Mouse (Mus musculus) ES-E14 (cell line): Measurements from ENCODE around the gene Rdh5. TPM values are rescaled to one million over a fixed set of nuclear protein-coding genes. Genes with fewer than 3 reads are reported as not detected.

ENCODE experiments used
- DNase-seq: peaks from one replicate; pipeline ENCODE4 v3.0.0-alpha.2; 2013; ENCODE audit warnings: low read depth, low spot score
- H3K27ac ChIP-seq: 2 replicates; pipeline ENCODE4 v1.5.1; 2012; ENCODE audit warnings: low read depth, mild to moderate bottlenecking, low read length, moderate library complexity, mixed read lengths; ENCODE audit not compliant: poor library complexity, insufficient read depth, severe bottlenecking
- H3K36me3 ChIP-seq: 2 replicates; pipeline ENCODE4 v1.6.1; 2012; ENCODE audit warnings: mild to moderate bottlenecking, low read length, moderate library complexity, mixed read lengths; ENCODE audit not compliant: control insufficient read depth, poor library complexity, insufficient read depth, severe bottlenecking
- H3K4me1 ChIP-seq, 2 experiments: fragments of 150-350 bp in 1 of 2; sonication (generic) in 1 of 2; 2 replicates each; pipeline ENCODE4 v1.6.1; 2012; ENCODE audit warnings: low read length in 2 of 2, mild to moderate bottlenecking in 1 of 2, mixed read lengths in 1 of 2; ENCODE audit not compliant: control insufficient read depth in 2 of 2, insufficient read depth in 2 of 2, poor library complexity in 1 of 2
- H3K4me3 ChIP-seq, 2 experiments: fragments of 150-350 bp in 1 of 2; sonication (generic) in 1 of 2; 2 replicates each; pipeline ENCODE4 v1.5.1; 2012; ENCODE audit warnings: low read length in 2 of 2, low read depth in 1 of 2, mild to moderate bottlenecking in 1 of 2, mixed read lengths in 1 of 2; ENCODE audit not compliant: insufficient read depth in 1 of 2, poor library complexity in 1 of 2, severe bottlenecking in 1 of 2
- H3K9ac ChIP-seq: 2 replicates; pipeline ENCODE4 v1.6.1; 2012; ENCODE audit warnings: low read depth, mild to moderate bottlenecking, low read length, mixed read lengths; ENCODE audit not compliant: poor library complexity, insufficient read depth, severe bottlenecking
- H3K9me3 ChIP-seq: fragments of 150-350 bp; sonication (generic); 2 replicates; pipeline ENCODE4 v1.6.1; 2012; ENCODE audit warnings: low read depth, mild to moderate bottlenecking, low read length; ENCODE audit not compliant: control insufficient read depth, insufficient read depth
- CHD2 ChIP-seq: IDR thresholded peaks from 2 replicates; pipeline ENCODE4 v1.6.1; 2014; ENCODE audit warnings: mild to moderate bottlenecking, low read depth, low read length, inconsistent platforms
- HCFC1 ChIP-seq: IDR thresholded peaks from 2 replicates; pipeline ENCODE4 v1.6.1; 2012; ENCODE audit warnings: low read length, inconsistent platforms, borderline replicate concordance; ENCODE audit not compliant: insufficient read depth
- MAFK ChIP-seq: IDR thresholded peaks from 2 replicates; pipeline ENCODE4 v1.6.1; 2014; ENCODE audit warnings: mild to moderate bottlenecking, low read depth, low read length, inconsistent platforms; ENCODE audit not compliant: insufficient read depth
- ZC3H11A ChIP-seq: IDR thresholded peaks from 2 replicates; pipeline ENCODE4 v1.6.1; 2012; ENCODE audit warnings: low read depth, mild to moderate bottlenecking, inconsistent platforms, low read length, borderline replicate concordance
- ZNF384 ChIP-seq: IDR thresholded peaks from 2 replicates; pipeline ENCODE4 v1.6.1; 2012; ENCODE audit warnings: low read depth, low read length, inconsistent platforms
- in situ Hi-C, 2 experiments: fragments of 600-800 bp; cut with MboI; formaldehyde crosslinking; loops; one replicate each; pipeline ENCODE4 v1.15.1; 2025; ENCODE audit warnings: low sequenced_read_pairs in 2 of 2, inconsistent platforms in 1 of 2; ENCODE audit not compliant: unreplicated experiment in 2 of 2
- total RNA-seq: library from RNA; depleted of rRNA; stranded (reverse); fragments of 300-350 nt; gene quantifications from 2 replicates; pipeline ENCODE4 v1.2.3, GENCODE M21; 2012; rRNA removed

The Rdh5 gene
- total RNA-seq, 1 experiment: 6.8 TPM

- Histone ChIP-seq H3K9ac (no peak overlapping the region), H3K9me3 (no peaks in the 10 kb centered on the region), H3K4me3 (no peak overlapping the region), H3K27ac (no peak overlapping the region), H3K36me3 (peaks cover 9% of the 10 kb centered on the region), H3K4me1 (no peaks in the 10 kb centered on the region)
- in situ Hi-C loops: no loop called here
- DNase-seq: no peak
- TF ChIP-seq ZNF384 (no peak), ZC3H11A (no peak), MAFK (no peak), HCFC1 (no peak), CHD2 (no peak)
Observed at GRCm38 (mm10) chr10:128878811-128879210, 43.9 kb downstream of the Rdh5 start.

- no peak for TF ChIP-seq ZNF384
- no peak for TF ChIP-seq MAFK
- TF ChIP-seq HCFC1: no peak
- no peak for TF ChIP-seq CHD2
- no peak for TF ChIP-seq ZC3H11A
- Histone ChIP-seq H3K9ac (no peak overlapping the region), H3K27ac (no peak overlapping the region), H3K36me3 (peaks cover 12% of the 10 kb centered on the region), H3K4me1 (no peaks in the 10 kb centered on the region), H3K9me3 (no peaks in the 10 kb centered on the region), H3K4me3 (no peak overlapping the region)
- no peak for DNase-seq
- in situ Hi-C loops: no loop called here
Observed at GRCm38 (mm10) chr10:128878291-128878690, 44.4 kb downstream of the Rdh5 start.

- TF ChIP-seq MAFK (no peak), HCFC1 (no peak)
- DNase-seq: no peak
- in situ Hi-C loops: no loop called here
- Histone ChIP-seq H3K27ac (no peak overlapping the region), H3K9me3 (no peaks in the 10 kb centered on the region), H3K4me3 (no peak overlapping the region), H3K36me3 (peaks cover 10% of the 10 kb centered on the region), H3K4me1 (no peaks in the 10 kb centered on the region), H3K9ac (no peak overlapping the region)
Observed at GRCm38 (mm10) chr10:128870341-128870740, 52.3 kb downstream of the Rdh5 start.

- Histone ChIP-seq H3K4me3 (no peak overlapping the region), H3K9me3 (no peaks in the 10 kb centered on the region), H3K36me3 (peaks cover 3% of the 10 kb centered on the region), H3K9ac (no peak overlapping the region), H3K27ac (no peak overlapping the region), H3K4me1 (no peaks in the 10 kb centered on the region)
- in situ Hi-C loops: no loop called here
- no peak for DNase-seq
- TF ChIP-seq MAFK: no peak
- TF ChIP-seq ZNF384: no peak
- TF ChIP-seq CHD2: no peak
- no peak for TF ChIP-seq ZC3H11A
- no peak for TF ChIP-seq HCFC1
Observed at GRCm38 (mm10) chr10:128866518-128866917, 56.2 kb downstream of the Rdh5 start.

- in situ Hi-C loops: no loop called here
Observed at GRCm38 (mm10) chr10:128866042-128866441, 56.6 kb downstream of the Rdh5 start.

More at GRCm38 (mm10) chr10:128866042-128866441, 56.6 kb downstream of the Rdh5 start:
- Histone ChIP-seq H3K4me1 (no peaks in the 10 kb centered on the region), H3K9me3 (no peaks in the 10 kb centered on the region), H3K36me3 (peaks cover 2% of the 10 kb centered on the region), H3K4me3 (no peak overlapping the region), H3K9ac (no peak overlapping the region), H3K27ac (no peak overlapping the region)
- no peak for DNase-seq
- TF ChIP-seq MAFK (no peak), ZC3H11A (no peak), CHD2 (no peak), ZNF384 (no peak), HCFC1 (no peak)

Other genes starting within 250 kb of the Rdh5 start
- 7.0 and 7.4 TPM in 2 replicates for gene Suox, start 248.8 kb downstream of the Rdh5 start, total RNA-seq
- gene Rab5b, start 226.6 kb downstream of the Rdh5 start, total RNA-seq: 23.2 and 32.8 TPM in 2 replicates
- gene Pmel, start 218.7 kb downstream of the Rdh5 start, total RNA-seq: 11.4 and 44.2 TPM in 2 replicates
- 40.7 and 43.5 TPM in 2 replicates for gene Cdk2, start 217.9 kb downstream of the Rdh5 start, total RNA-seq
- gene Dgka, start 178.0 kb downstream of the Rdh5 start, total RNA-seq: 11.9 and 19.3 TPM in 2 replicates
- gene Pym1, start 175.0 kb downstream of the Rdh5 start, total RNA-seq: 71.7 and 78.6 TPM in 2 replicates
- 0.37 and 0.94 TPM in 2 replicates for gene Mmp19, start 132.0 kb downstream of the Rdh5 start, total RNA-seq
- 51.9 and 53.0 TPM in 2 replicates for gene Dnajc14, start 118.8 kb downstream of the Rdh5 start, total RNA-seq
- gene Tmem198b, start 118.5 kb downstream of the Rdh5 start, total RNA-seq: 7.7 and 11.0 TPM in 2 replicates
- gene Sarnp, start 105.6 kb downstream of the Rdh5 start, total RNA-seq: 70.1 and 101 TPM in 2 replicates
- gene Ormdl2, start 101.2 kb downstream of the Rdh5 start, total RNA-seq: 145 and 155 TPM in 2 replicates
- gene Gdf11, start 31.2 kb downstream of the Rdh5 start, total RNA-seq: 3.1 and 4.6 TPM in 2 replicates
- gene Cd63, start 21.9 kb downstream of the Rdh5 start, total RNA-seq: 158 and 226 TPM in 2 replicates
- gene Bloc1s1, start 1.1 kb upstream of the Rdh5 start, total RNA-seq: 71.2 and 90.0 TPM in 2 replicates
- 10.1 and 17.6 TPM in 2 replicates for gene Itga7, start 10.9 kb upstream of the Rdh5 start, total RNA-seq
- 0.26 and 0.58 TPM in 2 replicates for gene Mettl7b, start 38.1 kb upstream of the Rdh5 start, total RNA-seq
- gene Olfr9, start 66.5 kb upstream of the Rdh5 start, total RNA-seq: not detected in 2 replicates
- not detected in 2 replicates for gene Olfr763, start 87.9 kb upstream of the Rdh5 start, total RNA-seq
- gene Olfr764-ps1, start 117.0 kb upstream of the Rdh5 start, total RNA-seq: not detected in 2 replicates
- not detected in 2 replicates for gene Olfr765, start 127.1 kb upstream of the Rdh5 start, total RNA-seq
- not detected in 2 replicates for gene Olfr766-ps1, start 146.1 kb upstream of the Rdh5 start, total RNA-seq
- not detected in 2 replicates for gene Olfr767, start 160.0 kb upstream of the Rdh5 start, total RNA-seq
- not detected in 2 replicates for gene Olfr768, start 176.5 kb upstream of the Rdh5 start, total RNA-seq
- gene Olfr769, start 195.0 kb upstream of the Rdh5 start, total RNA-seq: not detected in 2 replicates
- not detected in 2 replicates for gene Olfr770, start 216.1 kb upstream of the Rdh5 start, total RNA-seq
- not detected in 2 replicates for gene Olfr771, start 241.9 kb upstream of the Rdh5 start, total RNA-seq